Mouse (Mus musculus): ENCODE measurements around the gene Slc38a8. TPM values are rescaled to one million over a fixed set of nuclear protein-coding genes. Genes with fewer than 3 reads are reported as not detected.
A peak's percentile ranks its signal among the peaks of the same experiment; 100 is the strongest.

Gene Slc38a8
- polyA plus RNA-seq, 1 experiment = not detected

GRCm38 (mm10) chr8:119459724-119460123 is 41.8 kb downstream of the Slc38a8 start:
- Histone ChIP-seq H3K27ac (ENCODE audit: insufficient read depth, low read length) (no peak overlapping the region), H3K4me1 (ENCODE audit: control insufficient read depth, insufficient read depth, low read length) (no peaks in the 10 kb centered on the region), H3K4me3 (ENCODE audit: insufficient read depth, low read length) (no peak overlapping the region)
- TF ChIP-seq CTCF (IDR thresholded peaks at IDR 0.05; ENCODE audit: borderline replicate concordance, insufficient read depth, low read length) = no peak
- no peak for TF ChIP-seq POLR2A (IDR thresholded peaks at IDR 0.05; ENCODE audit: low read depth, low read length)

DNA sequence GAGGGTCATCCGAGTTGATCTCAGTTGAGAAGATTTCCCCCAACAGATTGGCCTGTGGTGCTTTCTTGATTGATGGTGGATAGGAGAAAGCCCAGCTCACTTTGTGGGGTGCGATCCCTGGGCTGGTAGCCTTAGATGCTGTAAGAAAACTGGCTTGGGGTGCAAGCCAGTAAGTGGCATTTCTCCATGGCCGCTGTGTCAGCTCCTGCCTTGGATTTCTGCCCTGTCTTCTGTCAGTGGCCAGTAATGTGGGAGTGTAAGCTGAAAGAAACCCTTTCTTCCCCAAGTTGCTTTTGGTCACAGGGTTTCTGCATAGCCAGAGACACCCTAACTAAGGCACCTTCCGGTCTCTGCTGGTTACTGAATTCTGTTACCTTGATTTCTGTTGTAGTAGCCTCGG is 45.5 kb downstream of the Slc38a8 start:
- H3K4me1 ChIP-seq (ENCODE audit: control insufficient read depth, insufficient read depth, low read length) = no peaks in the 10 kb centered on the region
- no peak for TF ChIP-seq POLR2A (IDR thresholded peaks at IDR 0.05; ENCODE audit: low read depth, low read length)
- TF ChIP-seq CTCF (IDR thresholded peaks at IDR 0.05; ENCODE audit: borderline replicate concordance, insufficient read depth, low read length) = no peak
- H3K27ac ChIP-seq (ENCODE audit: insufficient read depth, low read length) = no peak overlapping the region
- H3K4me3 ChIP-seq (ENCODE audit: insufficient read depth, low read length) = no peak overlapping the region

GRCm38 (mm10) chr8:119452919-119453318 is 48.6 kb downstream of the Slc38a8 start:
- Histone ChIP-seq H3K4me3 (ENCODE audit: insufficient read depth, low read length) (no peak overlapping the region), H3K27ac (ENCODE audit: insufficient read depth, low read length) (no peak overlapping the region), H3K4me1 (ENCODE audit: control insufficient read depth, insufficient read depth, low read length) (no peaks in the 10 kb centered on the region)
- TF ChIP-seq POLR2A (IDR thresholded peaks at IDR 0.05; ENCODE audit: low read depth, low read length) (no peak), CTCF (IDR thresholded peaks at IDR 0.05; ENCODE audit: borderline replicate concordance, insufficient read depth, low read length) (no peak)

GRCm38 (mm10) chr8:119451131-119451530 is 50.4 kb downstream of the Slc38a8 start:
- H3K4me3 ChIP-seq (ENCODE audit: insufficient read depth, low read length) = no peak overlapping the region
- H3K27ac ChIP-seq (ENCODE audit: insufficient read depth, low read length) = no peak overlapping the region
- H3K4me1 ChIP-seq (ENCODE audit: control insufficient read depth, insufficient read depth, low read length) = no peaks in the 10 kb centered on the region
- TF ChIP-seq CTCF (IDR thresholded peaks at IDR 0.05; ENCODE audit: borderline replicate concordance, insufficient read depth, low read length) = no peak
- TF ChIP-seq POLR2A (IDR thresholded peaks at IDR 0.05; ENCODE audit: low read depth, low read length) = no peak

GRCm38 (mm10) chr8:119449627-119450026 is 51.9 kb downstream of the Slc38a8 start:
- no peak for TF ChIP-seq POLR2A (IDR thresholded peaks at IDR 0.05; ENCODE audit: low read depth, low read length)
- no peak for TF ChIP-seq CTCF (IDR thresholded peaks at IDR 0.05; ENCODE audit: borderline replicate concordance, insufficient read depth, low read length)
- Histone ChIP-seq H3K27ac (ENCODE audit: insufficient read depth, low read length) (no peak overlapping the region), H3K4me1 (ENCODE audit: control insufficient read depth, insufficient read depth, low read length) (no peaks in the 10 kb centered on the region), H3K4me3 (ENCODE audit: insufficient read depth, low read length) (no peak overlapping the region)

DNA sequence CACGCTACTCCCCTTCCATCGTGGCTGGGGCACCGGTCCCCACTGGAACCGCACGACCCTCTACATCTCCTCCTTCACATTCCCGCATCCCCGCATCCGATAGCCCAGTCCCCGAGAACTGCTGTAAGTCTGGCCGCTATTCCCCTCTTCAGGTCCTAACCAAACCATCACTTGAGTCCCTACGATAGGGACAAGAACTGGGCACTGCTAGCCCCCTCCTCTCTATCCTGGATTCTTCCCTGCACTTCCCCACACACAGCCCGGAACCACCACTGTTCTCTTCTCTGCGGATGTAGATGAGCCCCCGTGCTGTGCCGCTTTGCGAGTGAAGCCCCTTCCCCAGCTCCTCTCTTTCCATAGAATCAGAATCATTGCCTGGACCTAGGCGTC is 53.7 kb downstream of the Slc38a8 start:
- no peak for TF ChIP-seq POLR2A (IDR thresholded peaks at IDR 0.05; ENCODE audit: low read depth, low read length)
- no peak for TF ChIP-seq CTCF (IDR thresholded peaks at IDR 0.05; ENCODE audit: borderline replicate concordance, insufficient read depth, low read length)

DNA sequence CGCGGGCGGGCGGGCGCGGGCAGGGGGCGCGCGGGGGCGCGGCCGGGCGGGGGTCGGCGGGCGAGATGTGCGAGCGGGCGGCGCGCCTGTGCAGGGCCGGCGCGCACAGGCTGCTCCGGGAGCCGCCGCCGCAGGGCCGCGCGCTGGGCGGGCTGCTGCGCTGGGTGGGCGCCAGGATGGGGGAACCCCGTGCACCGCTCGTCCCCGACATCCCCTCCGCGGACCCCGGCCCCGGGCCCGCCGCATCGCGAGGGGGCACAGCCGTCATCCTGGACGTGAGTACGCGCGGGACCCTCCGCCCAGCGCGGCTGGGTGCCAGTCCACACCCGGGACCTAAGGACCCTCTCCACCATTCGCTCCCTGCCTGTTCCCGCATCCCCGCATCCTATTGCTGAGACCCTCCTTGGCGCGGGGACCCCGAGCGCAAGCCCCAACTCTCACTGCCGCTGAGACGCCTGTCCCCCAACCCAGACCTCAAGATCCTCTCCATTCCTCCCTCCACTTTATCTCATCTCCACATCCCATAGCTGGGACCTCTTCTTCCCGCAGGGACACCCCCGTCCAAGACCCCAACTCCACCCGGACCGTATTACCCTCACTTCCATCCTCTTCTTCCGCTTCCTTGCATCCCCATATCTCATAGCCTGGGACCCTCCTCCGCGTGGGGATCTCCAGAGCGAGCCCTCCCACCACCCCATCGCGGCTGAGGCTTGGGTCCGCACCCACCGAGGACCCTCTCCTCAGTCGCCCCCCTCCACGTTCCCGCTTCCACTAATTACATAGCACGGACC is 54.3 kb downstream of the Slc38a8 start:
- no peak overlapping the region; the same call in 1 of the 2 replicates for H3K4me3 ChIP-seq (ENCODE audit: insufficient read depth, low read length)
- H3K4me1 ChIP-seq (ENCODE audit: control insufficient read depth, insufficient read depth, low read length) = no peaks in the 10 kb centered on the region
- TF ChIP-seq POLR2A (IDR thresholded peaks at IDR 0.05; ENCODE audit: low read depth, low read length) (no peak), CTCF (IDR thresholded peaks at IDR 0.05; ENCODE audit: borderline replicate concordance, insufficient read depth, low read length) (no peak)
- no peak overlapping the region for H3K27ac ChIP-seq (ENCODE audit: insufficient read depth, low read length)

More for the DNA sequence above, 53.7 kb downstream of the Slc38a8 start:
- H3K4me1 ChIP-seq (ENCODE audit: control insufficient read depth, insufficient read depth, low read length) = no peaks in the 10 kb centered on the region
- no peak overlapping the region for H3K4me3 ChIP-seq (ENCODE audit: insufficient read depth, low read length)
- H3K27ac ChIP-seq (ENCODE audit: insufficient read depth, low read length) = no peak overlapping the region

- H3K4me3 ChIP-seq (ENCODE audit: insufficient read depth, low read length) = peak within 1 kb of the TSS; percentile 33; the same call in 1 of the 2 replicates
- no peaks in the 10 kb centered on the region for H3K4me1 ChIP-seq (ENCODE audit: control insufficient read depth, insufficient read depth, low read length)
- H3K27ac ChIP-seq (ENCODE audit: insufficient read depth, low read length) = no peak within 1 kb of the TSS
- TF ChIP-seq POLR2A (IDR thresholded peaks at IDR 0.05; ENCODE audit: low read depth, low read length) = no peak
- TF ChIP-seq CTCF (IDR thresholded peaks at IDR 0.05; ENCODE audit: borderline replicate concordance, insufficient read depth, low read length) = peak; percentile 62
Measured at GRCm38 (mm10) chr8:119446211-119446989, 55.1 kb downstream of the Slc38a8 start, which contains the start of gene Necab2. Gene Necab2 (plus strand): TSS chr8:119446719.

DNA sequence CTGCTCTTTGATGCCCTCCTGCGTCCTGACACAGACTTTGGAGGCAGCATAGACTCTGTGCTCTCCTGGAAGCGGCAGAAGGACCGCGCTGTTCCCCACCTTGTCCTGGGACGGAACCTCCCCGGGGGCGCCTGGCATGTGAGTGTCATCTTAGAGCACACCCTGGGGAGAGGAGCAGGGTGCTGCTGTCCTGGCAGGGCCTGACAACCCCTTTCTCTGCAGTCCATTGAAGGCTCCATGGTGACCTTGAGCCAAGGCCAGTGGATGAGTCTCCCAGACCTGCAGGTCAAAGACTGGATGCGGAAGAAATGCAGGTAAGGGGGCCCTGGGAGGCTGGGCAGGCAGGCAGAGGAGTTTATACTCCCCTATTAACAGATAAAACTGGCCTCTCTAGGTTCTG is 58.5 kb downstream of the Slc38a8 start:
- H3K27ac ChIP-seq (ENCODE audit: insufficient read depth, low read length) = no peak overlapping the region
- no peak for TF ChIP-seq CTCF (IDR thresholded peaks at IDR 0.05; ENCODE audit: borderline replicate concordance, insufficient read depth, low read length)
- no peak for TF ChIP-seq POLR2A (IDR thresholded peaks at IDR 0.05; ENCODE audit: low read depth, low read length)
- no peaks in the 10 kb centered on the region for H3K4me1 ChIP-seq (ENCODE audit: control insufficient read depth, insufficient read depth, low read length)
- H3K4me3 ChIP-seq (ENCODE audit: insufficient read depth, low read length) = no peak overlapping the region

- Histone ChIP-seq H3K27ac (ENCODE audit: insufficient read depth, low read length) (no peak overlapping the region), H3K4me1 (ENCODE audit: control insufficient read depth, insufficient read depth, low read length) (no peaks in the 10 kb centered on the region), H3K4me3 (ENCODE audit: insufficient read depth, low read length) (no peak overlapping the region)
- TF ChIP-seq CTCF (IDR thresholded peaks at IDR 0.05; ENCODE audit: borderline replicate concordance, insufficient read depth, low read length) (no peak), POLR2A (IDR thresholded peaks at IDR 0.05; ENCODE audit: low read depth, low read length) (no peak)
Measured at GRCm38 (mm10) chr8:119442013-119442412, 59.5 kb downstream of the Slc38a8 start.

Measured in embryonic fibroblast, embryonic 13.5 days (primary cell).